Mouse (Mus musculus): ENCODE measurements around the gene Stac2. TPM values are rescaled to one million over a fixed set of nuclear protein-coding genes. Genes with fewer than 3 reads are reported as not detected.

Stac2 gene
- polyA plus RNA-seq, 1 experiment from 2014 or later = 0.17 TPM

GRCm38 (mm10) chr11:98047745-98048144, 5.5 kb downstream of the Stac2 start:
- Histone ChIP-seq H3K4me1 (ENCODE audit: control insufficient read depth, insufficient read depth, low read length) (no peaks in the 10 kb centered on the region), H3K27me3 (ENCODE audit: control insufficient read depth, insufficient read depth, low read length) (peaks cover 28% of the 10 kb centered on the region), H3K9me3 (ENCODE audit: control insufficient read depth, low read length) (no peaks in the 10 kb centered on the region), H3K4me2 (ENCODE audit: low read depth, severe bottlenecking) (no peak overlapping the region), H3K4me3 (ENCODE audit: low read depth, low read length) (no peak overlapping the region), H3K36me3 (ENCODE audit: control insufficient read depth, insufficient read depth, low read length) (no peaks in the 10 kb centered on the region), H3K27ac (replicated peaks; ENCODE audit: low read depth, low read length) (no peak overlapping the region), H3K9ac (ENCODE audit: low read length) (no peak overlapping the region)
- WGBS = 86% methylated on average over 4 of the region's 4 CpGs
- ATAC-seq (ENCODE audit: insufficient number of reproducible peaks, low FRiP score, low TSS enrichment, low read depth) = no peak
- DNase-seq (ENCODE audit: low spot score) = no peak

GRCm38 (mm10) chr11:98046466-98046865, 6.8 kb downstream of the Stac2 start:
- no peak overlapping the region for H3K27ac ChIP-seq (replicated peaks; ENCODE audit: low read depth, low read length)
- no peaks in the 10 kb centered on the region for H3K36me3 ChIP-seq (ENCODE audit: control insufficient read depth, insufficient read depth, low read length)
- WGBS = 73% methylated on average over 1 of the region's 1 CpGs
- DNase-seq (ENCODE audit: low spot score) (no peak), ATAC-seq (ENCODE audit: insufficient number of reproducible peaks, low FRiP score, low TSS enrichment, low read depth) (no peak)
- H3K4me1 ChIP-seq (ENCODE audit: control insufficient read depth, insufficient read depth, low read length) = no peaks in the 10 kb centered on the region
- no peak overlapping the region for H3K4me3 ChIP-seq (ENCODE audit: low read depth, low read length)
- H3K4me2 ChIP-seq (ENCODE audit: low read depth, severe bottlenecking) = no peak overlapping the region
- peaks cover 15% of the 10 kb centered on the region for H3K27me3 ChIP-seq (ENCODE audit: control insufficient read depth, insufficient read depth, low read length)
- H3K9me3 ChIP-seq (ENCODE audit: control insufficient read depth, low read length) = no peaks in the 10 kb centered on the region
- no peak overlapping the region for H3K9ac ChIP-seq (ENCODE audit: low read length)

- no peak overlapping the region for H3K9ac ChIP-seq (ENCODE audit: low read length)
- no peak overlapping the region for H3K4me3 ChIP-seq (ENCODE audit: low read depth, low read length)
- H3K27ac ChIP-seq (replicated peaks; ENCODE audit: low read depth, low read length) = no peak overlapping the region
- H3K9me3 ChIP-seq (ENCODE audit: control insufficient read depth, low read length) = no peaks in the 10 kb centered on the region
- 71% methylated on average over 4 of the region's 4 CpGs for WGBS
- H3K4me2 ChIP-seq (ENCODE audit: low read depth, severe bottlenecking) = no peak overlapping the region
- H3K4me1 ChIP-seq (ENCODE audit: control insufficient read depth, insufficient read depth, low read length) = no peaks in the 10 kb centered on the region
- ATAC-seq (ENCODE audit: insufficient number of reproducible peaks, low FRiP score, low TSS enrichment, low read depth) (no peak), DNase-seq (ENCODE audit: low spot score) (no peak)
- peaks cover 6% of the 10 kb centered on the region for H3K27me3 ChIP-seq (ENCODE audit: control insufficient read depth, insufficient read depth, low read length)
- H3K36me3 ChIP-seq (ENCODE audit: control insufficient read depth, insufficient read depth, low read length) = no peaks in the 10 kb centered on the region
Observed at GRCm38 (mm10) chr11:98045596-98045995, 7.7 kb downstream of the Stac2 start.

GRCm38 (mm10) chr11:98044074-98044473, 9.2 kb downstream of the Stac2 start:
- H3K9ac ChIP-seq (ENCODE audit: low read length) = no peak overlapping the region
- no peaks in the 10 kb centered on the region for H3K36me3 ChIP-seq (ENCODE audit: control insufficient read depth, insufficient read depth, low read length)
- no peaks in the 10 kb centered on the region for H3K27me3 ChIP-seq (ENCODE audit: control insufficient read depth, insufficient read depth, low read length)
- ATAC-seq (ENCODE audit: insufficient number of reproducible peaks, low FRiP score, low TSS enrichment, low read depth) = no peak
- WGBS = 75% methylated on average over 5 of the region's 5 CpGs
- no peak overlapping the region for H3K4me2 ChIP-seq (ENCODE audit: low read depth, severe bottlenecking)
- no peaks in the 10 kb centered on the region for H3K9me3 ChIP-seq (ENCODE audit: control insufficient read depth, low read length)
- H3K4me1 ChIP-seq (ENCODE audit: control insufficient read depth, insufficient read depth, low read length) = no peaks in the 10 kb centered on the region
- no peak for DNase-seq (ENCODE audit: low spot score)
- H3K4me3 ChIP-seq (ENCODE audit: low read depth, low read length) = no peak overlapping the region
- H3K27ac ChIP-seq (replicated peaks; ENCODE audit: low read depth, low read length) = no peak overlapping the region

- Histone ChIP-seq H3K4me2 (ENCODE audit: low read depth, severe bottlenecking) (no peak overlapping the region), H3K9ac (ENCODE audit: low read length) (no peak overlapping the region), H3K36me3 (ENCODE audit: control insufficient read depth, insufficient read depth, low read length) (no peaks in the 10 kb centered on the region), H3K4me3 (ENCODE audit: low read depth, low read length) (no peak overlapping the region), H3K27me3 (ENCODE audit: control insufficient read depth, insufficient read depth, low read length) (peaks cover 1% of the 10 kb centered on the region; the same call in 1 of the 2 replicates), H3K27ac (replicated peaks; ENCODE audit: low read depth, low read length) (no peak overlapping the region), H3K9me3 (ENCODE audit: control insufficient read depth, low read length) (no peaks in the 10 kb centered on the region), H3K4me1 (ENCODE audit: control insufficient read depth, insufficient read depth, low read length) (no peaks in the 10 kb centered on the region)
- DNase-seq (ENCODE audit: low spot score) (no peak), ATAC-seq (ENCODE audit: insufficient number of reproducible peaks, low FRiP score, low TSS enrichment, low read depth) (no peak)
- 85% methylated on average over 6 of the region's 6 CpGs for WGBS
Observed at GRCm38 (mm10) chr11:98042741-98043140, 10.5 kb downstream of the Stac2 start.

GRCm38 (mm10) chr11:98040975-98041374, 12.3 kb downstream of the Stac2 start:
- H3K27ac ChIP-seq (replicated peaks; ENCODE audit: low read depth, low read length) = no peak overlapping the region
- WGBS = 63% methylated on average over 8 of the region's 8 CpGs
- H3K9ac ChIP-seq (ENCODE audit: low read length) = no peak overlapping the region

GRCm38 (mm10) chr11:98037871-98038270, 15.4 kb downstream of the Stac2 start:
- DNase-seq (ENCODE audit: low spot score) = no peak
- ATAC-seq (ENCODE audit: insufficient number of reproducible peaks, low FRiP score, low TSS enrichment, low read depth) = no peak
- Histone ChIP-seq H3K4me1 (ENCODE audit: control insufficient read depth, insufficient read depth, low read length) (peaks cover 6% of the 10 kb centered on the region), H3K4me2 (ENCODE audit: low read depth, severe bottlenecking) (no peak overlapping the region), H3K4me3 (ENCODE audit: low read depth, low read length) (no peak overlapping the region), H3K27ac (replicated peaks; ENCODE audit: low read depth, low read length) (no peak overlapping the region), H3K9me3 (ENCODE audit: control insufficient read depth, low read length) (no peaks in the 10 kb centered on the region), H3K36me3 (ENCODE audit: control insufficient read depth, insufficient read depth, low read length) (no peaks in the 10 kb centered on the region), H3K27me3 (ENCODE audit: control insufficient read depth, insufficient read depth, low read length) (peaks cover 16% of the 10 kb centered on the region), H3K9ac (ENCODE audit: low read length) (no peak overlapping the region)
- WGBS = 63% methylated on average over 14 of the region's 14 CpGs

More at GRCm38 (mm10) chr11:98040975-98041374, 12.3 kb downstream of the Stac2 start:
- Histone ChIP-seq H3K4me3 (ENCODE audit: low read depth, low read length) (no peak overlapping the region), H3K36me3 (ENCODE audit: control insufficient read depth, insufficient read depth, low read length) (no peaks in the 10 kb centered on the region), H3K27me3 (ENCODE audit: control insufficient read depth, insufficient read depth, low read length) (peaks cover 13% of the 10 kb centered on the region), H3K4me1 (ENCODE audit: control insufficient read depth, insufficient read depth, low read length) (no peaks in the 10 kb centered on the region; the same call in none of the 2 replicates), H3K9me3 (ENCODE audit: control insufficient read depth, low read length) (no peaks in the 10 kb centered on the region), H3K4me2 (ENCODE audit: low read depth, severe bottlenecking) (no peak overlapping the region)
- no peak for ATAC-seq (ENCODE audit: insufficient number of reproducible peaks, low FRiP score, low TSS enrichment, low read depth)
- DNase-seq (ENCODE audit: low spot score) = no peak

GRCm38 (mm10) chr11:98035977-98036377, 17.3 kb downstream of the Stac2 start:
- under 1% methylated on average over 27 of the region's 27 CpGs for WGBS
- peaks cover 6% of the 10 kb centered on the region for H3K4me1 ChIP-seq (ENCODE audit: control insufficient read depth, insufficient read depth, low read length)
- DNase-seq (ENCODE audit: low spot score) (peak; percentile 58), ATAC-seq (ENCODE audit: insufficient number of reproducible peaks, low FRiP score, low TSS enrichment, low read depth) (peak; percentile 36)
- no peaks in the 10 kb centered on the region for H3K9me3 ChIP-seq (ENCODE audit: control insufficient read depth, low read length)
- H3K36me3 ChIP-seq (ENCODE audit: control insufficient read depth, insufficient read depth, low read length) = no peaks in the 10 kb centered on the region
- peak overlapping the region; percentile 43; the same call in 1 of the 2 replicates for H3K9ac ChIP-seq (ENCODE audit: low read length)
- H3K4me2 ChIP-seq (ENCODE audit: low read depth, severe bottlenecking) = peak overlapping the region; percentile 70
- H3K4me3 ChIP-seq (ENCODE audit: low read depth, low read length) = peak overlapping the region; percentile 24
- no peak overlapping the region for H3K27ac ChIP-seq (replicated peaks; ENCODE audit: low read depth, low read length)
- peaks cover 16% of the 10 kb centered on the region for H3K27me3 ChIP-seq (ENCODE audit: control insufficient read depth, insufficient read depth, low read length)

- Histone ChIP-seq H3K4me3 (ENCODE audit: low read depth, low read length) (no peak overlapping the region), H3K27ac (replicated peaks; ENCODE audit: low read depth, low read length) (no peak overlapping the region), H3K9ac (ENCODE audit: low read length) (no peak overlapping the region), H3K27me3 (ENCODE audit: control insufficient read depth, insufficient read depth, low read length) (peaks cover 16% of the 10 kb centered on the region), H3K36me3 (ENCODE audit: control insufficient read depth, insufficient read depth, low read length) (peaks cover 6% of the 10 kb centered on the region), H3K4me2 (ENCODE audit: low read depth, severe bottlenecking) (no peak overlapping the region), H3K9me3 (ENCODE audit: control insufficient read depth, low read length) (no peaks in the 10 kb centered on the region), H3K4me1 (ENCODE audit: control insufficient read depth, insufficient read depth, low read length) (peaks cover 6% of the 10 kb centered on the region)
- ATAC-seq (ENCODE audit: insufficient number of reproducible peaks, low FRiP score, low TSS enrichment, low read depth) (no peak), DNase-seq (ENCODE audit: low spot score) (peak; percentile 44)
- WGBS = 46% methylated on average over 4 of the region's 4 CpGs
Observed at GRCm38 (mm10) chr11:98034840-98035239, 18.4 kb downstream of the Stac2 start.

Data from limb, embryonic 11.5 days (tissue).